Mouse (Mus musculus) layer of hippocampus, adult 6 months (tissue): ENCODE results near the gene Mtmr2. TPM values are rescaled to one million over a fixed set of nuclear protein-coding genes. Genes with fewer than 3 reads are reported as not detected.

ENCODE experiments used
- long read RNA-seq, 2 experiments: library from polyadenylated mRNA; unstranded; transcript quantifications; one replicate each; pipeline ENCODE4 v2.0.0; 2019 to 2020
- polyA plus RNA-seq: library from polyadenylated mRNA; unstranded; fragments of <200 nt; fragmentation: Nextera tagmentation; gene quantifications from 2 replicates; pipeline ENCODE4 v1.2.3, GENCODE M21; 2021

Mtmr2 gene
- 42.4 and 53.3 TPM in 2 replicates for polyA plus RNA-seq
- long read RNA-seq, experiment 1, transcript Mtmr2-201 (15 exons, 3,788 nt), result major isoform, 37 of 108 reads
- long read RNA-seq, experiment 1, partial matches to known transcripts, result 24 of 108 reads
- long read RNA-seq, experiment 1, other reads (novel, unspliced or antisense), result 41 of 108 reads
- long read RNA-seq, experiment 2, transcript Mtmr2-208 (16 exons, 3,088 nt), result minor isoform, 24 of 356 reads
- long read RNA-seq, experiment 2, transcript Mtmr2-201 (15 exons, 3,788 nt), result major isoform, 186 of 356 reads
- long read RNA-seq, experiment 2, transcript Mtmr2-203 (16 exons, 3,106 nt), result minor isoform, 18 of 356 reads
- long read RNA-seq, experiment 2, partial matches to known transcripts, result 22 of 356 reads
- long read RNA-seq, experiment 2, other reads (novel, unspliced or antisense), result 106 of 356 reads

DNA sequence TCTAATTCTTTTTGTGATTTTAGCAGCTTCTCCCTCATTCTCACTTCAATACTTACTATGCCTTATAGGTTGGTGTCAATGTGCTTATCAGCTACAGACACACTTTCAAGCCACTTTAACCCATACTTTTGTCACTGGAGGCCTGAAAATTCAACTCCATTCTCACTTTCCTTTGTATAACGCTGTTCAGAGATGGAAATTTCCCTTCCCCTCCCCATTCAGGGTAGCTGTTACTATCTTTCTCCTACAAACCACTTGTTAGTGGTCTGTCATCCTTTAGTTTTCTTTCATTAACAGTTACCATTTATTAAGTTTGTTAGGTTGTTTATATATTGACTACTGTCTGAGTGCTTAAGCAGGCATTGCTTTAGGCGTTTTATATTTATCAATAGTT is at the start of gene Mtmr2:
TSS of gene Mtmr2 (plus strand) at position 7 of the 394 bp plus-strand sequence.

DNA sequence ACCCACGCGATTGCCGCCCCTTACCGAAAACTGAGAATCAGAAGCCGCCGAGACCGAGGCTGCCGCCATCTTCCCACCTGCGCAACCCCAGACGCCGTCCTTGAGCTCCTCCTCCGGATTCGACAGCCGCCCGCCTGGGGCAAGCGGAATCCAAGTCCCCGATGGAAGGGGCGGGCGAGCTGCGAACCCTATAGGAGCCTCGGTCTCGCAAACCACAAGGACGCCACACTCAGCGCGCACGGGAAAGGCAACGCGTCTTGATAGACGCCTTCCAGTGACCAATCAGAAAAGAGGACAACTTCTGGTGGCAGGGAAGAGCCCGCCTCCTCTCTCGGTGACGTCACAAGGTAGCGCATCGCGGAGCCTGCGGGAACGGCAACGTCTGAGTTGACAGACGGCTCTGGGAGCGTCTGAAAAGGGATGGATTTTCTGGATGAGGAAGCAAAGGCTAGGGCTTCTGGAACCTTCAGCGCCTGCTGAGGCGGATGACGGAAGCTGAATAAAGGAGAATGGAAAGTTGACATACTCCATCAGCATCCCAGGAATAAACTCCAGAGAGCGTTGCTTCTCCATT is 78.7 kb downstream of the Mtmr2 start, which contains the start of gene Cep57:
TSS of gene Cep57 (minus strand) at position 276 of the 574 bp plus-strand sequence.

DNA sequence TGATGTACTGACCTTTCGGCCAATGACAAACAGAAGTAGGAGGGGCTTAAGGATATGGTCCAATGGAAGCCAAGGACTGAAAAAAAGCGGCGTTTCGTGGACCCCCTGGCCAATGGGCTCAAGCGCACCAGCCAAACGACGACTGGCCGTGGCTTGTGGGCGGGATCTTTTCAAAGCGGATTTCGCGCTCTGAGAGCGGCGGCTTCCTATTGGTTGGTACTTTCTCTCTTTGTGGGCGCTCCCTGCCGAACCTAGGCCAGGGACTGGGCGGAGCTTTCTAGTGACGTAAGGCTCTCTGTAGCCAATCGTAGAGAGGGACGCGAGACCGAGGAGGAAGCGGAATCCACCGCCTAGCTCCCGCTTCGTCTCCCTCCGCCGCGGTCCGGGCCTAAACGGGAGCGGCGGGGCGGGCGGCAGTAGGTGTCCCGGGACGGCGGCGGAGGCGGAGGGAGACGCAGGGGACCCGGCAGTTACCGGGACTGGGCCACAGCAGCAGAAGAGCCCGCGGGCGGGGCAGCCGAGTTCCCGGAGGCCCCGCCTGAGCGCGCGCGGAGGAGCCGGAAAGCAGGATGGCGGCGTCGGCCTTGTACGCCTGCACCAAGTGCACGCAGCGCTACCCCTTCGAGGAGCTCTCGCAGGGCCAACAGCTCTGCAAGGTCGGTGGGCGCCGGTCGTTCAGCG is 79.3 kb downstream of the Mtmr2 start, which contains the start of gene Fam76b:
TSS of gene Fam76b (plus strand) at position 311 of the 681 bp plus-strand sequence.

Other genes starting within 250 kb of the Mtmr2 start
- 15.1 and 15.2 TPM in 2 replicates for gene Cep57, start 78.7 kb downstream of the Mtmr2 start, polyA plus RNA-seq
- gene Fam76b, start 79.3 kb downstream of the Mtmr2 start, polyA plus RNA-seq, result 1.3 and 1.5 TPM in 2 replicates